Mouse (Mus musculus) effector memory CD4-positive, alpha-beta T cell, adult 7 months (primary cell): ENCODE data around the gene Sod3. TPM values are rescaled to one million over a fixed set of nuclear protein-coding genes. Genes with fewer than 3 reads are reported as not detected.

Experiments
- polyA plus RNA-seq: library from polyadenylated mRNA; unstranded; fragments of 100-300 nt; shearing (Covaris generic); gene quantifications from one replicate; pipeline ENCODE4 v1.2.1, GENCODE M21; 2017

Gene Sod3
- 0.63 TPM for polyA plus RNA-seq

DNA sequence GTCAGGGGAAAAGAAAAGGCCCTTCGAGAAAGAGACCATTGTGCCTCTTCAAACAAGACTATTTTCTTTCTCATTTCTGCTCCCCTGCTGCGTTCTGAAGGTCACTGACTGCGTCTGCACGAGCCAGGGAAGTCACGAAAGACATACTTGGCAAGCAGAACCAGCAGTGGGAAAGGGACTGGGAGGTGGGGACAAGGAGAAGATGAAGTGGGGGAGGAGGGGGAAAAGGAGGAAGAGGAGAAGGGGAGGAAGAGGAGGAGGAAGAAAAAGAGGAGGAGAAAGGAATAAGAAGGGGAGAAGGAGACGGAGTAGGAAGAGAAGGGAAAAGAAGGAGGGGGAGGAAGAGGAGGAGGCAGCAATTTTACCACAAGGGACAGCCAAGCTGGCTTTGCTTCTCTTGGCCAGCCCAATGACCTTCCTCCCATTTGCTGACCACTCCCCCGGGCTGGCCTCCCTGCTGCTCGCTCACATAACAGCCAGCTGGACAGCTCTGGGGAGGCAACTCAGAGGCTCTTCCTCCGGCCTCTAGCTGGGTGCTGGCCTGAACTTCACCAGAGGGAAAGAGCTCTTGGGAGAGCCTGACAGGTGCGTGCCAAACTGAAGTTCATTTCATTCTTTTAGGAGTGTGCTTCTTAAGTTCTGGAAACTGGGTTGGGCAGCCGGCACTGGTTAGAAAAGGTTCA lies at the start of gene Sod3:
Gene Sod3, plus strand, starts transcription at position 324 of the 683 bp plus-strand sequence.

Other genes starting within 250 kb of the Sod3 start
- gene Dhx15, start 173.3 kb upstream of the Sod3 start, polyA plus RNA-seq: 214 TPM
- not detected for gene Ccdc149, start 107.7 kb downstream of the Sod3 start, polyA plus RNA-seq
- not detected for gene Lgi2, start 202.7 kb downstream of the Sod3 start, polyA plus RNA-seq